Mouse (Mus musculus) embryonic stem cell, embryonic (primary cell): Measurements from ENCODE around the gene Ebf1.

Source experiments
- CTCF ChIA-PET, 4 experiments: fragments of 300-600 bp in 2 of 4; fragments of 350-600 bp in 2 of 4; sonication (Branson Sonifier 250); formaldehyde crosslinking; loops; one replicate each; lab custom pipeline; 2022; ENCODE audit warnings: inconsistent platforms in 2 of 4; lab: Charles Lee
- POLR2A ChIA-PET, 4 experiments: fragments of 300-600 bp in 2 of 4; fragments of 350-600 bp in 2 of 4; sonication (Branson Sonifier 250); formaldehyde crosslinking; loops; one replicate each; lab custom pipeline; 2022; ENCODE audit warnings: antibody characterized with exemption in 4 of 4, inconsistent platforms in 1 of 4; lab: Charles Lee

Gene Ebf1

GRCm38 (mm10) chr11:44764988-44765387 lies 147.9 kb downstream of the Ebf1 start:
- POLR2A ChIA-PET = interaction anchor here in 2 of 4 experiments (1.9 to 4.2 kb wide), 2 partner anchors 18 to 19 kb away, joined by 5 to 30 read pairs; no protein-coding TSS in a partner anchor
- CTCF ChIA-PET = no interaction called here

- CTCF ChIA-PET = interaction anchor here in 1 of 4 experiments (0.7 kb wide), 1 partner anchor 247 kb away, joined by 4 read pairs; no protein-coding TSS in a partner anchor
- POLR2A ChIA-PET = interaction anchor here in 2 of 4 experiments (0.6 to 4.2 kb wide), 12 partner anchors 10 to 155 kb away, joined by 3 to 30 read pairs (median 5); no protein-coding TSS in a partner anchor
These were observed 149.1 kb downstream of the Ebf1 start for GRCm38 (mm10) chr11:44766246-44766645.

- CTCF ChIA-PET = interaction anchor here in 2 of 4 experiments (0.6 to 0.7 kb wide), 2 partner anchors 152 to 900 kb away, joined by 3 to 6 read pairs; no protein-coding TSS in a partner anchor
These were observed 150.2 kb downstream of the Ebf1 start for GRCm38 (mm10) chr11:44767322-44767721.

GRCm38 (mm10) chr11:44768346-44768745 lies 151.2 kb downstream of the Ebf1 start:
- ChIA-PET POLR2A (interaction anchor here in 2 of 4 experiments (1.0 to 4.2 kb wide), 8 partner anchors 11 to 157 kb away, joined by 3 to 30 read pairs (median 5); partner anchors contain the start of gene Ebf1 (in 1 of the 2)), CTCF (no interaction called here)

More at GRCm38 (mm10) chr11:44767322-44767721, 150.2 kb downstream of the Ebf1 start:
- POLR2A ChIA-PET = interaction anchor here in 3 of 4 experiments (0.6 to 4.2 kb wide), 24 partner anchors 9 to 1148 kb away, joined by 3 to 30 read pairs (median 4); partner anchors contain the start of gene Ebf1 (in 1 of the 3)

GRCm38 (mm10) chr11:44770989-44771564 lies 154.0 kb downstream of the Ebf1 start:
- POLR2A ChIA-PET = interaction anchor here in 2 of 4 experiments (1.1 to 1.2 kb wide), 2 partner anchors 25 kb away, joined by 3 to 6 read pairs; no protein-coding TSS in a partner anchor

GRCm38 (mm10) chr11:44774411-44774810 lies 157.3 kb downstream of the Ebf1 start:
- POLR2A ChIA-PET = interaction anchor here in 2 of 4 experiments (0.6 to 1.6 kb wide), 6 partner anchors 16 to 162 kb away, joined by 3 read pairs; no protein-coding TSS in a partner anchor
- CTCF ChIA-PET = interaction anchor here (0.5 to 1.5 kb wide), 6 partner anchors 25 to 183 kb away, joined by 3 to 7 read pairs (median 4); no protein-coding TSS in a partner anchor

More at GRCm38 (mm10) chr11:44770989-44771564, 154.0 kb downstream of the Ebf1 start:
- CTCF ChIA-PET = no interaction called here

- CTCF ChIA-PET = no interaction called here
- POLR2A ChIA-PET = interaction anchor here in 1 of 4 experiments (1.0 to 2.4 kb wide), 5 partner anchors 9 to 164 kb away, joined by 3 to 9 read pairs (median 3); no protein-coding TSS in a partner anchor
These were observed 158.4 kb downstream of the Ebf1 start for GRCm38 (mm10) chr11:44775549-44775948.

- ChIA-PET POLR2A (interaction anchor here in 3 of 4 experiments (0.6 to 2.4 kb wide), 6 partner anchors 9 to 299 kb away, joined by 3 to 9 read pairs (median 4); no protein-coding TSS in a partner anchor), CTCF (interaction anchor here in 2 of 4 experiments (0.6 kb wide), 2 partner anchors 165 to 1384 kb away, joined by 3 to 6 read pairs; no protein-coding TSS in a partner anchor)
These were observed 159.4 kb downstream of the Ebf1 start for GRCm38 (mm10) chr11:44776556-44776955.

- ChIA-PET POLR2A (interaction anchor here in 3 of 4 experiments (0.5 to 2.4 kb wide), 13 partner anchors 8 to 1261 kb away, joined by 3 to 9 read pairs (median 3); no protein-coding TSS in a partner anchor), CTCF (interaction anchor here in 1 of 4 experiments (0.6 kb wide), 1 partner anchor 1150 kb away, joined by 4 read pairs; no protein-coding TSS in a partner anchor)
These were observed 160.5 kb downstream of the Ebf1 start for GRCm38 (mm10) chr11:44777331-44778310.

- ChIA-PET POLR2A (interaction anchor here in 1 of 4 experiments (1.3 to 2.1 kb wide), 3 partner anchors 11 to 32 kb away, joined by 3 to 9 read pairs (median 3); no protein-coding TSS in a partner anchor), CTCF (no interaction called here)
These were observed 161.9 kb downstream of the Ebf1 start for GRCm38 (mm10) chr11:44779030-44779429.

- ChIA-PET CTCF (interaction anchor here in 2 of 4 experiments (0.5 to 0.6 kb wide), 2 partner anchors 57 to 63 kb away, joined by 3 to 4 read pairs; no protein-coding TSS in a partner anchor), POLR2A (interaction anchor here in 1 of 4 experiments (1.4 to 1.7 kb wide), 2 partner anchors 8 to 62 kb away, joined by 3 to 9 read pairs; no protein-coding TSS in a partner anchor)
These were observed 167.3 kb downstream of the Ebf1 start for GRCm38 (mm10) chr11:44784255-44785029.

- ChIA-PET POLR2A (interaction anchor here in 1 of 4 experiments (0.9 to 1.7 kb wide), 4 partner anchors 9 to 63 kb away, joined by 3 to 9 read pairs (median 3); no protein-coding TSS in a partner anchor), CTCF (interaction anchor here in 2 of 4 experiments (0.5 to 0.6 kb wide), 2 partner anchors 56 to 64 kb away, joined by 3 to 4 read pairs; no protein-coding TSS in a partner anchor)
These were observed 167.9 kb downstream of the Ebf1 start for GRCm38 (mm10) chr11:44785063-44785462.

GRCm38 (mm10) chr11:44785479-44785878 lies 168.4 kb downstream of the Ebf1 start:
- CTCF ChIA-PET = interaction anchor here in 1 of 4 experiments (0.6 kb wide), 1 partner anchor 64 kb away, joined by 4 read pairs; no protein-coding TSS in a partner anchor
- POLR2A ChIA-PET = interaction anchor here in 2 of 4 experiments (0.9 to 1.7 kb wide), 5 partner anchors 9 to 79 kb away, joined by 3 to 9 read pairs (median 3); no protein-coding TSS in a partner anchor

GRCm38 (mm10) chr11:44788003-44788402 lies 170.9 kb downstream of the Ebf1 start:
- ChIA-PET CTCF (no interaction called here), POLR2A (no interaction called here)

GRCm38 (mm10) chr11:44792816-44793215 lies 175.7 kb downstream of the Ebf1 start:
- ChIA-PET POLR2A (interaction anchor here in 2 of 4 experiments (1.0 to 1.8 kb wide), 2 partner anchors 49 to 182 kb away, joined by 4 read pairs; no protein-coding TSS in a partner anchor), CTCF (no interaction called here)

- POLR2A ChIA-PET = no interaction called here
- CTCF ChIA-PET = no interaction called here
These were observed 177.8 kb downstream of the Ebf1 start for GRCm38 (mm10) chr11:44794883-44795282.

- POLR2A ChIA-PET = no interaction called here
- CTCF ChIA-PET = no interaction called here
These were observed 178.7 kb downstream of the Ebf1 start for GRCm38 (mm10) chr11:44795767-44796166.
